Mouse (Mus musculus): ENCODE data around the gene Galnt10.

The Galnt10 gene

GRCm38 (mm10) chr11:57829871-57830775, 184.9 kb downstream of the Galnt10 start:
- DNase-seq = no peak

GRCm38 (mm10) chr11:57831281-57831781, 186.1 kb downstream of the Galnt10 start:
- no peak for DNase-seq

GRCm38 (mm10) chr11:57831861-57832260, 186.6 kb downstream of the Galnt10 start:
- DNase-seq = no peak

- DNase-seq = no peak
These were observed 187.4 kb downstream of the Galnt10 start, which contains the start of gene Hand1 for GRCm38 (mm10) chr11:57832552-57833201. Gene Hand1, minus strand, starts transcription at chr11:57832818.

GRCm38 (mm10) chr11:57833296-57833977, 188.2 kb downstream of the Galnt10 start:
- DNase-seq = no peak

- no peak for DNase-seq
These were observed 188.8 kb downstream of the Galnt10 start for GRCm38 (mm10) chr11:57834031-57834430.

DNA sequence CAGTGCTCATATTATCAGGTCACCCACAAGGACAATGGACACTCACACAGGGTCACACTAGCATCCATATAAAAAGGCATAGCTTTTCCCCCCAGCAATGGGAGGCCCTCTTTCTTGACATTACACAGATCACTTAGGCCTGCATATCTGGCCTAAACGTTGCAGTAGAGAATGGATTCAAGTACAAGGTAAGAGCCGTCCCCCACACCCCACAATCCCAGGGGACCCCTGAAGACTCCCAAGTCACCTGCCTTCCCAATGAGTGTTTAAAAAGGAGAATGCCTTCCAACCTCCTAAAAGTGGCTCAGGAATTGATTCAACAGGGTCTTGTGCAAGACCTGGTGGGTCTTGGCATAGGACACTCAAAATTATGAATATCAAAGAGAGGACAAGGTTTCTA, 190.1 kb downstream of the Galnt10 start:
- DNase-seq = no peak

GRCm38 (mm10) chr11:57835931-57836330, 190.7 kb downstream of the Galnt10 start:
- no peak for DNase-seq

DNA sequence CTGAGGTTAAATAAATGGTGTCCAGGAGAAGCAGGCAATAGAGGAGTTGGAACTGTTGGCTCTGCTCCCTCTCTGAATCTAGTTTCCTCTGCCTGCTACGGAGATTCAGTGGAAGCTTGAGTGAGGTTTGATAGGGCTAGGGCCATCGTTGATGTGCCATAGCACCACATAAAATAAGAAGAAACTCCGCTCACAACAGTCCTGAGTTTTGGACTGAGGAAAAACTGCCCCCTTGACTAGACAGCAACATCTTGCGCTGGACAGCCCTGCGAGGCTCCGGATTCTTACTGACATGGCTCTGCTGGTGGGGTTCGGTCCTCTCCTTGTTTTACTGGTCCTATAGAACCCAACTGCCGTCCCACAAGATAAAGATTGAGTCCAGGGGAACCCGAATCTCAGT, 191.2 kb downstream of the Galnt10 start:
- DNase-seq = no peak
